Comparison of ENCODE assay signal across 9 mouse cellular contexts in the genomic region with DNA sequence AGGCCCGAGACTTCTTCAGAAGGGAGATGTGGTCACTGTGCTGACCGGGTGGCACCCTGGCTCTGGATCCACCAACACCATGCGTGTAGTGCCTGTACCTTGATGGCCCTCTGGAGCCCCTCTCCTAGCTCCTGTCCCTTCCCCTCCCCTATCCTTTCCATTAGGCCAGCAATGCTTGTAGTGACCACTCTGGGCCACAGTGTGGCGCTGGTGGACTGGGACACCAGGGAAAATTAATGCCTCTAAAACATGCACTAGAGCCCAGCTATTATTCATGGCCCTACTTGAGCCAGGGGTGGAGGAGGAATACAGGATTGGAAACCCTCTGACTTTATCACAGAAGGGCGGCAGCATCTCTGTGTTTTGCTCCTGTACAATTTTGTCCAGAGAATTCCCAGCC. TPM values are rescaled to one million over a fixed set of nuclear protein-coding genes. Genes with fewer than 3 reads are reported as not detected.
DNase-seq lines count a peak whose midpoint lies in the region; ATAC-seq and TF ChIP-seq lines count a peak whose summit lies in the region.
"Had no signal": no experiment of that assay in that cellular context is flagged by ENCODE, and none has a peak within 500 bp of the region (broad histone marks: within the 10 kb centered on the region; RNA-seq: fewer than 3 reads in every experiment).

No protein-coding gene starts in this region.

- DNase-seq in T-cell, adult 2 months (ENCODE audit: low spot score) = peak; percentile 48
- peak; percentile 89 to 92 for DNase-seq in cerebellum, postnatal 25 days
- DNase-seq in heart, postnatal 10 days = peak; percentile 74 to 90
- peak; percentile 74 to 82 for DNase-seq in left cerebral cortex, adult 2 months (ENCODE audit: extremely low spot score in 1 of 2, low spot score in 2 of 2)
- peak; percentile 20 to 52 for DNase-seq in natural killer cell, adult 2 months (ENCODE audit: low spot score in 2 of 2)
- DNase-seq in thymus, postnatal 14 days = peak; percentile 64

- TF ChIP-seq CTCF in intestine, postnatal 0 days (IDR thresholded peaks at IDR 0.05; ENCODE audit: low read depth) = peak; percentile 86
- peak; percentile 88 for TF ChIP-seq CTCF in left cerebral cortex, adult 2 months (IDR thresholded peaks at IDR 0.05)

- peaks cover 4% of the 10 kb centered on the region; the same call in 1 of the 2 replicates for H3K36me3 ChIP-seq in intestine, postnatal 0 days (ENCODE audit: control insufficient read depth, insufficient read depth)
- no peaks in the 10 kb centered on the region for H3K36me3 ChIP-seq in intestine, embryonic 16.5 days (ENCODE audit: control insufficient read depth, insufficient read depth, low read length)

- H3K27ac ChIP-seq in intestine, postnatal 0 days (ENCODE audit: low read depth, low read length) = no peak overlapping the region
- no peak overlapping the region for H3K27ac ChIP-seq in intestine, embryonic 16.5 days (ENCODE audit: low read length)
- no peak overlapping the region for H3K27ac ChIP-seq in left cerebral cortex, adult 2 months
- H3K27ac ChIP-seq: midbrain, embryonic 12.5 days had no signal

- 66% methylated on average over 5 of the region's 5 CpGs for WGBS in intestine, postnatal 0 days
- 60% methylated on average over 5 of the region's 5 CpGs for WGBS in intestine, embryonic 16.5 days

- no peak overlapping the region for H3K4me3 ChIP-seq in intestine, postnatal 0 days (ENCODE audit: low read depth, low read length)
- no peak overlapping the region for H3K4me3 ChIP-seq in intestine, embryonic 16.5 days (ENCODE audit: low read length)
- H3K4me3 ChIP-seq in left cerebral cortex, adult 2 months = no peak overlapping the region
- H3K4me3 ChIP-seq: midbrain, embryonic 12.5 days had no signal

- no peaks in the 10 kb centered on the region for H3K27me3 ChIP-seq in intestine, postnatal 0 days (replicated peaks; ENCODE audit: control insufficient read depth, insufficient read depth, low read length)
- no peaks in the 10 kb centered on the region for H3K27me3 ChIP-seq in intestine, embryonic 16.5 days (replicated peaks; ENCODE audit: control insufficient read depth, insufficient read depth, low read length)
- H3K27me3 ChIP-seq: midbrain, embryonic 12.5 days had no signal

- H3K9ac ChIP-seq in intestine, postnatal 0 days (ENCODE audit: low read depth, low read length) = no peak overlapping the region
- no peak overlapping the region for H3K9ac ChIP-seq in intestine, embryonic 16.5 days (ENCODE audit: low read depth, low read length)
- H3K9ac ChIP-seq: midbrain, embryonic 12.5 days had no signal

- no peaks in the 10 kb centered on the region for H3K9me3 ChIP-seq in intestine, postnatal 0 days (ENCODE audit: control insufficient read depth)
- H3K9me3 ChIP-seq in intestine, embryonic 16.5 days (ENCODE audit: control insufficient read depth, low read length) = no peaks in the 10 kb centered on the region
- H3K9me3 ChIP-seq: midbrain, embryonic 12.5 days had no signal

- H3K4me2 ChIP-seq in intestine, postnatal 0 days (replicated peaks; ENCODE audit: low read depth) = no peak overlapping the region
- H3K4me2 ChIP-seq in intestine, embryonic 16.5 days (ENCODE audit: low read depth, low read length) = no peak overlapping the region
- H3K4me2 ChIP-seq: midbrain, embryonic 12.5 days had no signal

- H3K4me1 ChIP-seq in intestine, postnatal 0 days (replicated peaks; ENCODE audit: control insufficient read depth, insufficient read depth, low read length) = no peaks in the 10 kb centered on the region
- H3K4me1 ChIP-seq in intestine, embryonic 16.5 days (ENCODE audit: control insufficient read depth, insufficient read depth, low read length) = no peaks in the 10 kb centered on the region

- intact Hi-C loops in heart, postnatal 10 days (cut with DNase I) = loop anchor here (1.0 to 5.0 kb wide), 2 partner anchors 53 to 337 kb away; no protein-coding TSS in a partner anchor
- intact Hi-C loops in left cerebral cortex, adult 2 months (cut with DNase I) = loop anchor here (2.0 kb wide), 1 partner anchor 51 kb away; no protein-coding TSS in a partner anchor

- no peak for ATAC-seq in intestine, postnatal 0 days
- no peak for ATAC-seq in intestine, embryonic 16.5 days

RNA-seq across cellular contexts. Expression of gene Angel1, which starts 10.9 kb away (rescaled TPM):
- 1.6 and 2.2 TPM in 2 replicates for polyA plus RNA-seq in intestine, postnatal 0 days (2015; fragmentation: Nextera tagmentation; extraction: Ambion mirVana)
- polyA plus RNA-seq in intestine, embryonic 16.5 days (2015; fragmentation: Nextera tagmentation; extraction: Ambion mirVana) = 4.8 and 5.3 TPM in 2 replicates
- total RNA-seq in heart, postnatal 10 days (2021) = 1 to 10 TPM; 4.8 to 5.6 TPM
- 1 to 10 TPM; 6.5 TPM for total RNA-seq in left cerebral cortex, adult 2 months (2021)

RNA-seq across cellular contexts. Expression of gene Lrrc74a, which starts 18.8 kb away (rescaled TPM):
- not detected in 2 replicates for polyA plus RNA-seq in intestine, postnatal 0 days (2015; fragmentation: Nextera tagmentation; extraction: Ambion mirVana)
- polyA plus RNA-seq in intestine, embryonic 16.5 days (2015; fragmentation: Nextera tagmentation; extraction: Ambion mirVana) = not detected in 2 replicates
- not detected for total RNA-seq in heart, postnatal 10 days (2021)
- total RNA-seq in left cerebral cortex, adult 2 months (2021) = not detected
- polyA plus RNA-seq: midbrain, embryonic 12.5 days had no signal

RNA-seq across cellular contexts. Expression of gene Vash1, which starts 36.9 kb away (rescaled TPM):
- 4.1 and 5.4 TPM in 2 replicates for polyA plus RNA-seq in intestine, postnatal 0 days (2015; fragmentation: Nextera tagmentation; extraction: Ambion mirVana)
- polyA plus RNA-seq in intestine, embryonic 16.5 days (2015; fragmentation: Nextera tagmentation; extraction: Ambion mirVana) = 5.5 and 6.0 TPM in 2 replicates
- 10 to 100 TPM; 50.7 to 55.2 TPM for total RNA-seq in heart, postnatal 10 days (2021)
- total RNA-seq in left cerebral cortex, adult 2 months (2021) = 10 to 100 TPM; 34.6 to 36.6 TPM

Comparison
In these comparisons a context has a peak if more than half of its experiments do, and no peak if none do; other contexts are left out.
1. DNase-seq: peak in every context shown above with its lines; median percentile 90 in cerebellum, postnatal 25 days; 82 in heart, postnatal 10 days; 78 in left cerebral cortex, adult 2 months; 64 in thymus, postnatal 14 days; 48 in T-cell, adult 2 months; 36 in natural killer cell, adult 2 months.